Mouse (Mus musculus): Measurements from ENCODE around the gene Eef1g. TPM values are rescaled to one million over a fixed set of nuclear protein-coding genes. Genes with fewer than 3 reads are reported as not detected.

Gene Eef1g
- polyA plus RNA-seq, 1 experiment: 251 TPM

- no peaks in the 10 kb centered on the region for H3K27me3 ChIP-seq (ENCODE audit: control insufficient read depth, insufficient read depth, low read length)
- 8% methylated on average over 5 of the region's 5 CpGs for WGBS
- peaks cover 21% of the 10 kb centered on the region for H3K4me1 ChIP-seq (replicated peaks; ENCODE audit: control insufficient read depth, insufficient read depth, low read length)
- DNase-seq: no peak
- H3K36me3 ChIP-seq (ENCODE audit: control insufficient read depth, insufficient read depth, low read length): peaks cover 44% of the 10 kb centered on the region
- H3K4me3 ChIP-seq (ENCODE audit: control insufficient read depth, insufficient read depth, low read length): peak overlapping the region; percentile 25
- peak overlapping the region; percentile 35; the same call in 1 of the 2 replicates for H3K27ac ChIP-seq (ENCODE audit: control insufficient read depth, insufficient read depth, low read length)
- TF ChIP-seq POLR2A (IDR thresholded peaks at IDR 0.05; ENCODE audit: control insufficient read depth, extremely low read depth, insufficient read depth, low read length, poor library complexity) (no peak), CTCF (IDR thresholded peaks at IDR 0.05; ENCODE audit: borderline replicate concordance, control insufficient read depth, extremely low read depth, insufficient read depth, low read length, poor library complexity) (no peak)
These were observed 22.8 kb upstream of the Eef1g start for GRCm38 (mm10) chr19:8944062-8944461.

- peak; percentile 65 for DNase-seq
- Histone ChIP-seq H3K4me3 (ENCODE audit: control insufficient read depth, insufficient read depth, low read length) (no peak overlapping the region), H3K4me1 (replicated peaks; ENCODE audit: control insufficient read depth, insufficient read depth, low read length) (peaks cover 21% of the 10 kb centered on the region), H3K27me3 (ENCODE audit: control insufficient read depth, insufficient read depth, low read length) (no peaks in the 10 kb centered on the region), H3K36me3 (ENCODE audit: control insufficient read depth, insufficient read depth, low read length) (peaks cover 49% of the 10 kb centered on the region), H3K27ac (ENCODE audit: control insufficient read depth, insufficient read depth, low read length) (no peak overlapping the region)
- 6% methylated on average over 5 of the region's 5 CpGs for WGBS
- no peak for TF ChIP-seq POLR2A (IDR thresholded peaks at IDR 0.05; ENCODE audit: control insufficient read depth, extremely low read depth, insufficient read depth, low read length, poor library complexity)
These were observed 22.1 kb upstream of the Eef1g start for GRCm38 (mm10) chr19:8944750-8945149.

GRCm38 (mm10) chr19:8945251-8945650 is 21.6 kb upstream of the Eef1g start:
- 76% methylated on average over 6 of the region's 6 CpGs for WGBS
- Histone ChIP-seq H3K4me1 (replicated peaks; ENCODE audit: control insufficient read depth, insufficient read depth, low read length) (peaks cover 21% of the 10 kb centered on the region), H3K4me3 (ENCODE audit: control insufficient read depth, insufficient read depth, low read length) (no peak overlapping the region), H3K27me3 (ENCODE audit: control insufficient read depth, insufficient read depth, low read length) (no peaks in the 10 kb centered on the region), H3K27ac (ENCODE audit: control insufficient read depth, insufficient read depth, low read length) (no peak overlapping the region), H3K36me3 (ENCODE audit: control insufficient read depth, insufficient read depth, low read length) (peaks cover 52% of the 10 kb centered on the region)
- no peak for DNase-seq
- TF ChIP-seq POLR2A (IDR thresholded peaks at IDR 0.05; ENCODE audit: control insufficient read depth, extremely low read depth, insufficient read depth, low read length, poor library complexity) (no peak), CTCF (IDR thresholded peaks at IDR 0.05; ENCODE audit: borderline replicate concordance, control insufficient read depth, extremely low read depth, insufficient read depth, low read length, poor library complexity) (no peak)

- H3K4me1 ChIP-seq (replicated peaks; ENCODE audit: control insufficient read depth, insufficient read depth, low read length): peaks cover 12% of the 10 kb centered on the region
- peaks cover 69% of the 10 kb centered on the region for H3K36me3 ChIP-seq (ENCODE audit: control insufficient read depth, insufficient read depth, low read length)
- no peak for DNase-seq
- WGBS: 93% methylated on average over 7 of the region's 7 CpGs
- no peaks in the 10 kb centered on the region for H3K27me3 ChIP-seq (ENCODE audit: control insufficient read depth, insufficient read depth, low read length)
- H3K27ac ChIP-seq (ENCODE audit: control insufficient read depth, insufficient read depth, low read length): no peak overlapping the region
- TF ChIP-seq POLR2A (IDR thresholded peaks at IDR 0.05; ENCODE audit: control insufficient read depth, extremely low read depth, insufficient read depth, low read length, poor library complexity) (no peak), CTCF (IDR thresholded peaks at IDR 0.05; ENCODE audit: borderline replicate concordance, control insufficient read depth, extremely low read depth, insufficient read depth, low read length, poor library complexity) (no peak)
- no peak overlapping the region for H3K4me3 ChIP-seq (ENCODE audit: control insufficient read depth, insufficient read depth, low read length)
These were observed 19.9 kb upstream of the Eef1g start for GRCm38 (mm10) chr19:8946929-8947328.

- DNase-seq: no peak
- Histone ChIP-seq H3K36me3 (ENCODE audit: control insufficient read depth, insufficient read depth, low read length) (peaks cover 68% of the 10 kb centered on the region), H3K4me1 (replicated peaks; ENCODE audit: control insufficient read depth, insufficient read depth, low read length) (peaks cover 10% of the 10 kb centered on the region), H3K27me3 (ENCODE audit: control insufficient read depth, insufficient read depth, low read length) (no peaks in the 10 kb centered on the region), H3K4me3 (ENCODE audit: control insufficient read depth, insufficient read depth, low read length) (no peak overlapping the region), H3K27ac (ENCODE audit: control insufficient read depth, insufficient read depth, low read length) (no peak overlapping the region)
- 93% methylated on average over 5 of the region's 5 CpGs for WGBS
- TF ChIP-seq CTCF (IDR thresholded peaks at IDR 0.05; ENCODE audit: borderline replicate concordance, control insufficient read depth, extremely low read depth, insufficient read depth, low read length, poor library complexity): no peak
- TF ChIP-seq POLR2A (IDR thresholded peaks at IDR 0.05; ENCODE audit: control insufficient read depth, extremely low read depth, insufficient read depth, low read length, poor library complexity): no peak
These were observed 16.7 kb upstream of the Eef1g start for GRCm38 (mm10) chr19:8950190-8950589.

GRCm38 (mm10) chr19:8952241-8952640 is 14.6 kb upstream of the Eef1g start:
- WGBS: 95% methylated on average over 9 of the region's 9 CpGs
- Histone ChIP-seq H3K27me3 (ENCODE audit: control insufficient read depth, insufficient read depth, low read length) (no peaks in the 10 kb centered on the region), H3K36me3 (ENCODE audit: control insufficient read depth, insufficient read depth, low read length) (peaks cover 51% of the 10 kb centered on the region), H3K4me3 (ENCODE audit: control insufficient read depth, insufficient read depth, low read length) (no peak overlapping the region), H3K4me1 (replicated peaks; ENCODE audit: control insufficient read depth, insufficient read depth, low read length) (peaks cover 10% of the 10 kb centered on the region), H3K27ac (ENCODE audit: control insufficient read depth, insufficient read depth, low read length) (peak overlapping the region; percentile 10; the same call in 1 of the 2 replicates)
- DNase-seq: no peak
- TF ChIP-seq POLR2A (IDR thresholded peaks at IDR 0.05; ENCODE audit: control insufficient read depth, extremely low read depth, insufficient read depth, low read length, poor library complexity) (no peak), CTCF (IDR thresholded peaks at IDR 0.05; ENCODE audit: borderline replicate concordance, control insufficient read depth, extremely low read depth, insufficient read depth, low read length, poor library complexity) (no peak)
